Mouse (Mus musculus) naive thymus-derived CD4-positive, alpha-beta T cell, adult 2 months (primary cell): Measurements from ENCODE around the gene Cel.

ENCODE experiments used
- DNase-seq: peaks from one replicate; pipeline ENCODE4 v3.0.0-alpha.2; 2011; ENCODE audit warnings: low read depth

Gene Cel

GRCm38 (mm10) chr2:28585043-28585571 lies 21.9 kb upstream of the Cel start:
- peak; percentile 93 for DNase-seq

GRCm38 (mm10) chr2:28583651-28584050 lies 20.4 kb upstream of the Cel start, which contains the start of gene Gtf3c5:
TSS of gene Gtf3c5 (minus strand) at chr2:28583751.
- DNase-seq: no peak

GRCm38 (mm10) chr2:28582647-28583353 lies 19.6 kb upstream of the Cel start:
- DNase-seq: peak; percentile 95

- DNase-seq: peak; percentile 61
These were observed 14.8 kb upstream of the Cel start for GRCm38 (mm10) chr2:28578003-28578402.

- no peak for DNase-seq
These were observed 13.6 kb upstream of the Cel start for GRCm38 (mm10) chr2:28576815-28577214.

GRCm38 (mm10) chr2:28575341-28575740 lies 12.1 kb upstream of the Cel start:
- DNase-seq: no peak

GRCm38 (mm10) chr2:28569903-28570302 lies 6.7 kb upstream of the Cel start:
- DNase-seq: no peak

GRCm38 (mm10) chr2:28566545-28566944 lies 3.3 kb upstream of the Cel start:
- no peak for DNase-seq

- no peak for DNase-seq
These were observed 1.2 kb upstream of the Cel start for GRCm38 (mm10) chr2:28564380-28564779.

GRCm38 (mm10) chr2:28563830-28564229 lies 627 bp upstream of the Cel start:
- no peak for DNase-seq

- no peak for DNase-seq
These were observed 5.8 kb downstream of the Cel start for GRCm38 (mm10) chr2:28557452-28557851.

GRCm38 (mm10) chr2:28552301-28552700 lies 10.9 kb downstream of the Cel start:
- no peak for DNase-seq

GRCm38 (mm10) chr2:28549157-28549556 lies 14.0 kb downstream of the Cel start:
- DNase-seq: no peak

- DNase-seq: peak; percentile 92
These were observed 15.7 kb downstream of the Cel start for GRCm38 (mm10) chr2:28547237-28548172.

GRCm38 (mm10) chr2:28546560-28546959 lies 16.6 kb downstream of the Cel start:
- DNase-seq: no peak

GRCm38 (mm10) chr2:28545976-28546375 lies 17.2 kb downstream of the Cel start:
- no peak for DNase-seq

- DNase-seq: no peak
These were observed 19.3 kb downstream of the Cel start for GRCm38 (mm10) chr2:28543894-28544293.

GRCm38 (mm10) chr2:28540587-28541227 lies 22.5 kb downstream of the Cel start:
- no peak for DNase-seq

GRCm38 (mm10) chr2:28539949-28540348 lies 23.3 kb downstream of the Cel start:
- peak; percentile 66 for DNase-seq

GRCm38 (mm10) chr2:28539206-28539605 lies 24.0 kb downstream of the Cel start:
- DNase-seq: no peak

GRCm38 (mm10) chr2:28538817-28539128 lies 24.4 kb downstream of the Cel start:
- no peak for DNase-seq

- no peak for DNase-seq
These were observed 25.0 kb downstream of the Cel start for GRCm38 (mm10) chr2:28537995-28538816.
